Mouse (Mus musculus) heart, adult 9 months (tissue): Measurements from ENCODE around the gene Exoc4.

Source experiments
- DNase-seq, 2 experiments: peaks; one replicate each; pipeline ENCODE4 v3.0.0; 2022; ENCODE audit warnings: low spot score in 2 of 2

Exoc4 gene

GRCm38 (mm10) chr6:33763245-33763644, 514.4 kb downstream of the Exoc4 start:
- DNase-seq = no peak

- DNase-seq = peak; percentile 3
Measured at GRCm38 (mm10) chr6:33763970-33764369, 515.1 kb downstream of the Exoc4 start.

- DNase-seq = no peak
Measured at GRCm38 (mm10) chr6:33769251-33769650, 520.4 kb downstream of the Exoc4 start.

- DNase-seq = no peak
Measured at GRCm38 (mm10) chr6:33770021-33770420, 521.1 kb downstream of the Exoc4 start.

- no peak for DNase-seq
Measured at GRCm38 (mm10) chr6:33772551-33773315, 523.8 kb downstream of the Exoc4 start.

GRCm38 (mm10) chr6:33792604-33793003, 543.7 kb downstream of the Exoc4 start:
- no peak for DNase-seq

- DNase-seq = no peak
Measured at GRCm38 (mm10) chr6:33801254-33801653, 552.4 kb downstream of the Exoc4 start.

- no peak for DNase-seq
Measured at GRCm38 (mm10) chr6:33803481-33804098, 554.7 kb downstream of the Exoc4 start.

- peak; percentile 29 to 37 for DNase-seq
Measured at GRCm38 (mm10) chr6:33804775-33805174, 555.9 kb downstream of the Exoc4 start.

GRCm38 (mm10) chr6:33806072-33806782, 557.3 kb downstream of the Exoc4 start:
- no peak for DNase-seq

GRCm38 (mm10) chr6:33814386-33814785, 565.5 kb downstream of the Exoc4 start:
- DNase-seq = no peak

- DNase-seq = no peak
Measured at GRCm38 (mm10) chr6:33823171-33823570, 574.3 kb downstream of the Exoc4 start.

GRCm38 (mm10) chr6:33823777-33824302, 575.0 kb downstream of the Exoc4 start:
- peak; percentile 51 to 60 for DNase-seq

GRCm38 (mm10) chr6:33828499-33828898, 579.6 kb downstream of the Exoc4 start:
- DNase-seq = no peak

GRCm38 (mm10) chr6:33829261-33829660, 580.4 kb downstream of the Exoc4 start:
- DNase-seq = no peak

GRCm38 (mm10) chr6:33831276-33831675, 582.4 kb downstream of the Exoc4 start:
- no peak for DNase-seq

- no peak for DNase-seq
Measured at GRCm38 (mm10) chr6:33832978-33833377, 584.1 kb downstream of the Exoc4 start.

- DNase-seq = no peak
Measured at GRCm38 (mm10) chr6:33836048-33836780, 587.3 kb downstream of the Exoc4 start.

- DNase-seq = no peak
Measured at GRCm38 (mm10) chr6:33842901-33843300, 594.0 kb downstream of the Exoc4 start.

GRCm38 (mm10) chr6:33859049-33859448, 610.2 kb downstream of the Exoc4 start:
- no peak for DNase-seq

- DNase-seq = no peak
Measured at GRCm38 (mm10) chr6:33865752-33866151, 616.9 kb downstream of the Exoc4 start.
